Mouse (Mus musculus) stomach, embryonic 15.5 days (tissue): ENCODE measurements around the gene BC035947. TPM values are rescaled to one million over a fixed set of nuclear protein-coding genes. Genes with fewer than 3 reads are reported as not detected.
"Not testable (repeated sequence)": the region's sequence is repeated elsewhere in the genome, so short reads cannot be mapped to it uniquely, and the experiment has no call there.

Experiments used
- ATAC-seq: fragments of 200-750 bp; cut with Nextera tagmentation; 2 replicates; pipeline ENCODE4 v1.8.0; 2017; ENCODE audit warnings: low read depth, moderate number of reproducible peaks, moderate TSS enrichment; ENCODE audit not compliant: insufficient read depth, low FRiP score
- H3K27ac ChIP-seq: fragments of 300-500 bp; sonication (generic); 2 replicates; pipeline ENCODE4 v1.5.1; 2015; ENCODE audit warnings: mild to moderate bottlenecking, inconsistent platforms
- H3K27me3 ChIP-seq: fragments of 300-500 bp; sonication (generic); replicated peaks from 2 replicates; pipeline ENCODE4 v1.6.1; 2015; ENCODE audit warnings: inconsistent platforms
- H3K36me3 ChIP-seq: fragments of 300-500 bp; sonication (generic); 2 replicates; pipeline ENCODE4 v1.6.1; 2015; ENCODE audit warnings: inconsistent platforms
- H3K4me1 ChIP-seq: fragments of 300-500 bp; sonication (generic); 2 replicates; pipeline ENCODE4 v1.6.1; 2015; ENCODE audit warnings: inconsistent platforms
- H3K4me2 ChIP-seq: fragments of 300-500 bp; sonication (generic); 2 replicates; pipeline ENCODE4 v1.6.1; 2015; ENCODE audit warnings: mild to moderate bottlenecking, inconsistent platforms
- H3K4me3 ChIP-seq: fragments of 300-500 bp; sonication (generic); replicated peaks from 2 replicates; pipeline ENCODE4 v1.5.1; 2015; ENCODE audit warnings: inconsistent platforms
- H3K9ac ChIP-seq: fragments of 300-500 bp; sonication (generic); 2 replicates; pipeline ENCODE4 v1.6.1; 2015; ENCODE audit warnings: inconsistent platforms
- H3K9me3 ChIP-seq: fragments of 300-500 bp; sonication (generic); 2 replicates; pipeline ENCODE4 v1.6.1; 2016; ENCODE audit warnings: inconsistent platforms
- WGBS: fragments of 180-500 bp; shearing (Covaris S2); methylation state at CpG from one replicate; pipeline ENCODE4 v1.1.7; 2015; 5-methylcytosine and 5-hydroxymethylcytosine counted together
- polyA plus RNA-seq: library from polyadenylated mRNA; unstranded; fragments of >200 nt; fragmentation: Nextera tagmentation; extraction: Ambion mirVana; gene quantifications from 2 replicates; pipeline ENCODE4 v1.2.1, GENCODE M21; 2015

The BC035947 gene
- 0.08 and 0.18 TPM in 2 replicates for polyA plus RNA-seq

- H3K36me3 ChIP-seq, result no peaks in the 10 kb centered on the region
- no peaks in the 10 kb centered on the region for H3K9me3 ChIP-seq
- 3% methylated on average over 25 of the region's 25 CpGs for whole genome bisulfite sequencing
- peak within 1 kb of the TSS; percentile 64 for H3K4me2 ChIP-seq
- peak within 1 kb of the TSS; percentile 27 for H3K4me3 ChIP-seq
- no peak within 1 kb of the TSS for H3K27ac ChIP-seq
- H3K9ac ChIP-seq, result no peak within 1 kb of the TSS
- peaks cover 5% of the 10 kb centered on the region for H3K4me1 ChIP-seq
- no peaks in the 10 kb centered on the region for H3K27me3 ChIP-seq
- ATAC-seq, result peak; percentile 22; the same call in 1 of the 2 replicates
Observed at GRCm38 (mm10) chr1:78511621-78512160, at the start of gene BC035947. TSS of gene BC035947 (minus strand) at chr1:78512158.

DNA sequence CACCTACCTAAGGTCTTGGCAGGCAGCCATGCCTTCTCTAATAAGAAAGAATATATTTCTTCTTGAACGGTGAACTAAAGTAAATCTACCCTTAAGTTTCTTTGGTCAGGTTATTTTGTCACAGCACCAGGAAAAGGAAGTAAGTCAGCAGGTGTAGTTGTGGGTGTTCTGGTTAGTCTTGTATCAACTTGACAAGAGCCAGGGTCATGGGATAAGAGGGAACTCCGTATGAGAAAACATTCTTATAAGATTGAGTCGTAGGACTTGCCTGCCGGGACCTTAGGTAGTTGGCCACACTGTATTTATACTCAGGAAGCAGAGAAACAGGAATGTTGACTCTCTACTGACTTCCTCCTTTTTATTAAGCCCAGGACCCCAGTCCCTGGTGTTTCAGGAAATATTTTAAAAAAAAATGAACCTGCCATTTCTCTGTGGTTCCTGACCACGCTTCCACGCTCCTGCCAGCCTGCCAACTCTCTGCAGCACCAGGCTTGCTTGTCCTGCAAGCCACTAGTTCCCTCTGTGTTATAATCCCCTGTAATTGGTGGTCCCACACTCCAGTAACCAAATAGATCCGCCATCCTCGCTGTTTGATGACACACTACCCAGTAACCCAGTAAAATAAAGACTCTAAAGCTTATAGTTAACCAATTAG is 42.2 kb upstream of the BC035947 start:
- Histone ChIP-seq H3K9ac (no peak overlapping the region), H3K27me3 (no peaks in the 10 kb centered on the region), H3K36me3 (no peaks in the 10 kb centered on the region), H3K27ac (no peak overlapping the region), H3K4me3 (no peak overlapping the region), H3K4me1 (no peaks in the 10 kb centered on the region), H3K4me2 (no peak overlapping the region), H3K9me3 (no peaks in the 10 kb centered on the region)
- 58% methylated on average over 8 of the region's 8 CpGs for WGBS
- ATAC-seq, result no peak

DNA sequence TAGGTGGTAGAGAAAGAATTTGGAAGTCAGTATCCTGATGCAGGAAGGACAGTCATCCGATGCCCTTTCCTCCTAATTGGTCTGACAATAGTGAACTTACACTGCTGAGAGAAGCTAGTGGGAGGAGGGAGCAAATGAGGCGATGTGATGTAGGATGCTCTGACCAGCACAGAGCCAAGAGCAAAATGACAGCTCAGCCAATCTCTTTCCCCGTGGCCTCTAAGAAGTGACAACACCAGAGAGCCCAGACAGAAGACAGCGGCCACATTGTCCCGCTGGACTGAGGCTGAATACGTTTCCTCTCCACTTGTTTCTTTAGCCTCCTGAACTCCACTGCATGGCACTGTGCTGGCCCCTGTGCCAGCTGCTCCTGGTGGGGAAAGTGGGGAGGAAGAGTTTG is 37.0 kb upstream of the BC035947 start:
- 56% methylated on average over 6 of the region's 6 CpGs for WGBS
- H3K27ac ChIP-seq, result no peak overlapping the region
- no peaks in the 10 kb centered on the region for H3K27me3 ChIP-seq
- no peak for ATAC-seq
- no peak overlapping the region for H3K4me3 ChIP-seq
- no peaks in the 10 kb centered on the region for H3K36me3 ChIP-seq
- no peaks in the 10 kb centered on the region for H3K9me3 ChIP-seq
- H3K4me1 ChIP-seq, result no peaks in the 10 kb centered on the region
- no peak overlapping the region for H3K4me2 ChIP-seq
- H3K9ac ChIP-seq, result no peak overlapping the region

DNA sequence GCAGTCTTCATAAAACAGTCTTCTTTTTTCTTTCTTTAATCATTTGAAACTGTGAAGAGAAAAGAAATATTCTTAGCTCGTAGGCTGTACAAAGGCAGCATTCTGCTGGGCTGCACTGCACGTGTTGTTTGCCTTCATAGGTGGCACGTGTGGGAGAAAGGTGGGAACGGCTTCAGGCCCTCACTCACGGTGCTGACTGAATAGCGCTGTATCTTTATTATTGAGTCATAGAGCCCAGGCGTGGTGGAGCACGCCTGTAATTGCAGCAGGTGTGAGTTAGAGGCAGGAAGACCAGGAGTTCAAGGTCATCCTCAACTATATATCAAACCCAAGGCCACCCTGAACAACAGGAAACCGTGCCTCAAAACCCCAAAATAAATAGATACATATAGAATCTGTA is 34.3 kb upstream of the BC035947 start:
- WGBS, result 67% methylated on average over 9 of the region's 9 CpGs
- ATAC-seq, result no peak
- Histone ChIP-seq H3K9me3 (no peaks in the 10 kb centered on the region), H3K4me1 (no peaks in the 10 kb centered on the region), H3K4me2 (no peak overlapping the region), H3K36me3 (no peaks in the 10 kb centered on the region), H3K4me3 (no peak overlapping the region), H3K27ac (no peak overlapping the region), H3K27me3 (no peaks in the 10 kb centered on the region), H3K9ac (no peak overlapping the region)

DNA sequence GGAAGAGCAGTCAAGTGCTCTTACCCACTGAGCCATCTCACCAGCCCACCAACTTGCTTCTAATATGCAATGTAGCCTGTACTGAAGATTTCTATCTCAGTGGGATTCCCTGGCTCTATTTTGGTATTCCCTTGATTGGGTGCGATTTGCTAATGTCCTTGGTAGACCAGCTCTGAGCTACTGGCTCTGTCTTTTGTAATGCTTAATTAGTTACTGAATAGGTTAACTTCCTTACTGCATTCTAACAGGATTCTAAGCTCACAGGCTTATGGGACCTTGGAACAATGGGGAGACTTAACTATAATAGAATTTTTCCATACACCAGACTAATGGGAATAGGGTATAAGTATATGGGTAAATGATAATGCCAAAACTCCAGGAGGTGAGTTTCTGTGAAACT is 31.7 kb upstream of the BC035947 start:
- H3K36me3 ChIP-seq, H3K27ac ChIP-seq, H3K4me3 ChIP-seq, H3K4me1 ChIP-seq, H3K9me3 ChIP-seq, H3K4me2 ChIP-seq, H3K27me3 ChIP-seq, ATAC-seq, H3K9ac ChIP-seq: not testable (repeated sequence)
- WGBS, result 90% methylated on average over 1 of the region's 1 CpGs

- no peak overlapping the region for H3K9ac ChIP-seq
- WGBS, result 79% methylated on average over 6 of the region's 6 CpGs
- no peak for ATAC-seq
- no peaks in the 10 kb centered on the region for H3K4me1 ChIP-seq
- no peak overlapping the region for H3K4me3 ChIP-seq
- H3K27ac ChIP-seq, result no peak overlapping the region
- H3K4me2 ChIP-seq, result no peak overlapping the region
- no peaks in the 10 kb centered on the region for H3K27me3 ChIP-seq
- no peaks in the 10 kb centered on the region for H3K9me3 ChIP-seq
- H3K36me3 ChIP-seq, result no peaks in the 10 kb centered on the region
Observed at GRCm38 (mm10) chr1:78539166-78539565, 27.2 kb upstream of the BC035947 start.

- Histone ChIP-seq H3K27me3 (no peaks in the 10 kb centered on the region), H3K4me3 (no peak overlapping the region), H3K9me3 (no peaks in the 10 kb centered on the region), H3K27ac (no peak overlapping the region), H3K36me3 (no peaks in the 10 kb centered on the region), H3K9ac (no peak overlapping the region), H3K4me1 (no peaks in the 10 kb centered on the region), H3K4me2 (no peak overlapping the region)
- 54% methylated on average over 5 of the region's 5 CpGs for WGBS
- no peak for ATAC-seq
Observed at GRCm38 (mm10) chr1:78538396-78538795, 26.4 kb upstream of the BC035947 start.

- Histone ChIP-seq H3K4me3 (peak overlapping the region; percentile 33), H3K36me3 (no peaks in the 10 kb centered on the region), H3K4me1 (no peaks in the 10 kb centered on the region), H3K9ac (peak overlapping the region; percentile 16; the same call in 1 of the 2 replicates), H3K4me2 (peak overlapping the region; percentile 68), H3K9me3 (no peaks in the 10 kb centered on the region), H3K27ac (no peak overlapping the region), H3K27me3 (no peaks in the 10 kb centered on the region)
- peak; percentile 70; the same call in 1 of the 2 replicates for ATAC-seq
- 36% methylated on average over 16 of the region's 16 CpGs for WGBS
Observed at GRCm38 (mm10) chr1:78537494-78538010, 25.6 kb upstream of the BC035947 start.

DNA sequence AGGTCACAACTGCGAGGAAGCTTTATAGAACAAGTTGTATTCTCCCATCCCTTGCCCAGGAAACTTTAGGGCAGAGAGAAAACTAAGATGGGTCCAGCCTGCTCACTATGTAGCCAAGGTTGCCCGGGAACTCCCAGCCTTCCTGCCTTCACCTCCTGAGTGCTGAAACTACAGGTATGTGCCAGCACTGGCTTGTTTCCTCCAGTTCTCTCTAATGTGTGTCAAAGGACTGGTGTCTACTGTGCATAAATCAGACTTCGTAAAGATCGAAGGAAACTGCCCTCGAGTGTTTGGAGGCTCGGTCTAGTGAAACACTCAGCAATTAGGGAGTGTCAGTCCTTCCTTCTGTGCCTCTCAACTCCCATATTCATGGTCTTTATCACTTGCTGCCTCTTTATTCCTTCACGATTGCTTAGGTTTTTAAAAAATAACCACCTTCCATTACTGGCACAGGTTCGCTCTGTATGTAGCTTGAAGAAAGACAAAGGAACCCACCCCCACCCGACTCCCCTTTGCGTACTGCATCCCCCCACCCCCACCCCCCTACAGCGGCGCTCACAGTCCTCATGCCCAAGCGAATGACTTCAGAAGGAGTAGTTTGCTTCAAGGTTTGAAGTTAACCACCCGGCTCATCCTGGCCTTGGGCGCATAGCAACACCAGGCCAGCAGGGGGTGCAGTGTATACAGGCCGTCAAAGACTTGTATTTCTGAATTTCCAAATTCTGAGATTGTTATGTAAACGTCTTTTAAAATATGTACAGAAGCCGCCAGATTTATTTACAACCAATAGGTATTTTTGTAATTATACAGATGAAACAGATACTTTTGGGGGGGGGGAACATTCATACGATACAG is 24.6 kb upstream of the BC035947 start:
- 33% methylated on average over 19 of the region's 19 CpGs for WGBS
- no peak for ATAC-seq
- peak overlapping the region; percentile 68 for H3K4me2 ChIP-seq
- no peaks in the 10 kb centered on the region for H3K27me3 ChIP-seq
- no peaks in the 10 kb centered on the region for H3K4me1 ChIP-seq
- H3K9me3 ChIP-seq, result no peaks in the 10 kb centered on the region
- no peak overlapping the region for H3K4me3 ChIP-seq
- no peak overlapping the region for H3K9ac ChIP-seq
- no peak overlapping the region for H3K27ac ChIP-seq
- H3K36me3 ChIP-seq, result no peaks in the 10 kb centered on the region

GRCm38 (mm10) chr1:78534428-78535150 is 22.6 kb upstream of the BC035947 start:
- ATAC-seq, result no peak
- Histone ChIP-seq H3K4me3 (no peak overlapping the region), H3K27me3 (no peaks in the 10 kb centered on the region), H3K4me1 (no peaks in the 10 kb centered on the region), H3K36me3 (no peaks in the 10 kb centered on the region), H3K9me3 (no peaks in the 10 kb centered on the region), H3K27ac (no peak overlapping the region), H3K4me2 (no peak overlapping the region), H3K9ac (no peak overlapping the region)
- WGBS, result 80% methylated on average over 9 of the region's 9 CpGs

GRCm38 (mm10) chr1:78532184-78532800 is 20.3 kb upstream of the BC035947 start:
- 68% methylated on average over 15 of the region's 15 CpGs for WGBS

More at GRCm38 (mm10) chr1:78532184-78532800, 20.3 kb upstream of the BC035947 start:
- H3K27ac ChIP-seq, result no peak overlapping the region
- H3K27me3 ChIP-seq, result no peaks in the 10 kb centered on the region
- ATAC-seq, result no peak
- no peaks in the 10 kb centered on the region for H3K9me3 ChIP-seq
- H3K4me3 ChIP-seq, result no peak overlapping the region
- H3K4me1 ChIP-seq, result no peaks in the 10 kb centered on the region
- H3K36me3 ChIP-seq, result no peaks in the 10 kb centered on the region
- no peak overlapping the region for H3K4me2 ChIP-seq
- no peak overlapping the region for H3K9ac ChIP-seq
